Mouse (Mus musculus) lung, postnatal 10 days (tissue): Measurements from ENCODE around the gene Plin1.

Experiments
- DNase-seq: peaks from one replicate; pipeline ENCODE4 v3.0.0; 2021

Plin1 gene

GRCm38 (mm10) chr7:79734563-79734962 is 1.9 kb upstream of the Plin1 start:
- DNase-seq = peak; percentile 52

GRCm38 (mm10) chr7:79731438-79731837 is 1.3 kb downstream of the Plin1 start:
- DNase-seq = no peak

GRCm38 (mm10) chr7:79729743-79730370 is 2.8 kb downstream of the Plin1 start:
- DNase-seq = peak; percentile 29

DNA sequence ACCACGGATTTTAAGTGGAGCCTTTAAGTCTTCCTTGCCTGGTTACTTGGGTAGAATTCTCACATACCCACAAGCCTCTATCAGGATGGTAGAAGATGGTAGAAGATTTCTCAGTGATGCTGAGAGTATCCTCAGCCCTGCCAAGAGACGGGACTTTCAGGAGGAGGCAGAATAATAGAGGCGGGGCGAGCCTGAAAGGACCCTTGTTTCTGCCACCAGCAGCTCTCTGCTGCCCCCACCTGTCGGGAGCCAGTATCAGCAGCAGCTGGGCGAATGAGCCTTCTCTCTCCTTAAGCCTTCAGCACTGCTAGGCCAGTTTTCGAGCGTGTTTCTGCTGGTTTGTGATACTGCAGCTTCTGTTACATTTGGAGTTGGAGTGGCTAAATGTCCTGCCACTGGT is 3.5 kb downstream of the Plin1 start:
- peak; percentile 83 for DNase-seq

DNA sequence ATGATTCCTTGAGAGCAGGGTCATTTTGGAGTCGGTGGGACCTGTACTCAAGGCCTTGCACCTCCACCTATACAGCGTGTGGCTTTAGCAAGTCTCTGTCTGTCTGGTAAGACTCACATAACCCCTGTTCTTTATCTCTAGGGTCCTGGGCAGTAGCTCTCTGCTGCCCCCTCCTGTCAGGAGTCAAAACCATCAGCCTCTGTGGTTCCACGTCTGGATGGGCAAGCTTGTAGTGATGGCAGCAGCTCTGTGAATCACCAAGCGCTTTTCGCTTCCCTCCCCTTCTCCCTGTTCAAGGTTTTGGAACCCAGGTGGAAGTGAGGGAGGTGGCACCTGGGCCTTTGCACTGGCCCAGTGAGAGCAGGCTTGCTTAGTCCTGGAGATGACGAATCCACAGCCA is 4.5 kb downstream of the Plin1 start:
- DNase-seq = peak; percentile 76

- peak; percentile 77 for DNase-seq
Observed at GRCm38 (mm10) chr7:79727091-79727490, 5.6 kb downstream of the Plin1 start.

DNA sequence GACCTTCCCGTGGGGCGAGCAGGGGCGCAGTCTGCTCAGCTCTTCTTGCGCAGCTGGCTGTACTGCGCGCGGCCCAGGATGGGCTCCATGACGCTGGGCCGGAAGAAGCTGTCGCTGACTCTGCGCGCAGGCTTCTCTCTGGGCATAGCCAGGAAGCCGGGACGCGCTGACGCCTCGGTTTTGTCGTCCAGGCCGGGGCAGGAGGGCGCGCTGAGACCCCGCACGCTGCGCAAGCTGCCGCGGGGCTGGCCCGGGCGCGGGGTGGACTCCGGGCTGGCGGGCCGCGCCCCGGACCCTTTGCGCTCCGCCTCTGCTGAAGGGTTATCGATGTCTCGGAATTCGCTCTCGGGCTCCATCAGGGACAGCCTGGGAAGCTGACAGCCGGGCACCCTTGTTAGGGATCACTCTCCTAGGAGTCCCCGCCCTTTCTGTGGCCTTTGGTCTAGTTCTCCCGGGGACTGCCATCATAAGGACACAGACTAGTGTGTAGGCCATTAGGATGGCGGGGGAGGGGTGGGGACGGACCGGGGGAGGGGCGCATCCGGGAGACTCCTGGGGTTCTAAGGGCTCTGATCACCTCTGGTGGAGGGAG is 11.2 kb downstream of the Plin1 start:
- peak; percentile 77 for DNase-seq

GRCm38 (mm10) chr7:79715187-79715981 is 17.3 kb downstream of the Plin1 start, which contains the start of gene Kif7:
Gene Kif7 (minus strand): TSS chr7:79715720.
- DNase-seq = peak; percentile 93

DNA sequence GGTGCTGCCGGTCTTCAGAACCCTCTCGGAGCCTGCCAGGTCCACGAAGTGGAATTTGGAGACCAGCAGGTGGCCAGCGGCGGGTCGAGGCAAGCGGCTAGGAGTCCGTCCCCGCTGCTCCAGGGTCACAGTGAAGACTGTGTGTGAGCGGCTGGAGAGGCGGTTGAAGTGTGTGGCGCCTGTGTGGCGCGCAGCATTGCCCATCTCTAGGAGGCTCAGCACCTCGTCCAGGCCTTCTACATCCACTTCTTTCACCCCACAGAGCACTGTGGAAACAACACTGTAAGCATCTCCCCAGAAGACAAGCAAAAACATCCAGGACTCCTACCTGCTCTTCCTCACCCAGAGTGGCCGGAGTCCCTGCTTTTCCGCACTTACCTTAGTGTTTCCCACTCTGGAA is 21.9 kb downstream of the Plin1 start:
- no peak for DNase-seq

DNA sequence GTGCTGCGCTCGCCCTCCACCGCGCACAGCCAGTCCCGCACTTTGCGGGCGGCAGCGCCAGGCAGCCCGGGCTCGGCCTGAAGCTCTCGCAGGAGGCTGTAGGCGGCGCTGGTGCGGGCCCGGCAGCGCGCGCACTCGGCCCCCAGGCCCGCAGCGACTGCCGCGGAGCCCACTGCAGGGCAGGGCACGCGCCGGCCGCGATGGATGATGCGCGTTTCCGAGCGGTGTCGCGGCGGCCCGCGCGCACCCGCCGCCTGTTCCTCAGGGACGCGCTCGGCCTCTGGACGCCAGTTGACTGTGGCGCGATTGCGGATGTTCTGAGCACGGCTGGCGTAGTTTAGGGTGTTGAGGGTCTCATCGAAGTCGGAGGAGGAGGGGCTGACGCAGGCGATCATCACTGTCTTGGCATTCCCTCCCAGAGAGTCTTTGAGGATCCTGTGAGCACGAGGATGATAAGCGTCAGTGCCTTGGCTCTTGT is 22.5 kb downstream of the Plin1 start:
- peak; percentile 28 for DNase-seq

- DNase-seq = no peak
Observed at GRCm38 (mm10) chr7:79705210-79705609, 27.5 kb downstream of the Plin1 start.

GRCm38 (mm10) chr7:79702755-79703154 is 29.9 kb downstream of the Plin1 start:
- DNase-seq = no peak

- DNase-seq = no peak
Observed at GRCm38 (mm10) chr7:79696495-79696894, 36.2 kb downstream of the Plin1 start.

GRCm38 (mm10) chr7:79680231-79680630 is 52.5 kb downstream of the Plin1 start:
- no peak for DNase-seq

GRCm38 (mm10) chr7:79679186-79679585 is 53.5 kb downstream of the Plin1 start:
- peak; percentile 13 for DNase-seq

GRCm38 (mm10) chr7:79670900-79671604 is 61.7 kb downstream of the Plin1 start:
- DNase-seq = no peak
